Mouse (Mus musculus) megakaryocyte, adult 5-6 weeks (primary cell): ENCODE results near the gene Efna5. TPM values are rescaled to one million over a fixed set of nuclear protein-coding genes. Genes with fewer than 3 reads are reported as not detected.

Source experiments
- ATAC-seq: 2 replicates; pipeline ENCODE4 v1.8.0; 2016; ENCODE audit warnings: mild to moderate bottlenecking, inconsistent platforms; ENCODE audit not compliant: poor library complexity, severe bottlenecking
- total RNA-seq, 2 experiments: library from RNA; stranded (forward) in 1 of 2; stranded (reverse) in 1 of 2; fragments of 153-499, 151-499 nt in 1 of 2; fragments of 221-1000, 200-1000 nt in 1 of 2; gene quantifications; 2 replicates each; pipeline versions ENCODE4 v1.2.3 to v1.2.4; 2015 to 2017

The Efna5 gene
- total RNA-seq, 2 experiments from 2014 or later, result 0.16 TPM; not detected in 1

DNA sequence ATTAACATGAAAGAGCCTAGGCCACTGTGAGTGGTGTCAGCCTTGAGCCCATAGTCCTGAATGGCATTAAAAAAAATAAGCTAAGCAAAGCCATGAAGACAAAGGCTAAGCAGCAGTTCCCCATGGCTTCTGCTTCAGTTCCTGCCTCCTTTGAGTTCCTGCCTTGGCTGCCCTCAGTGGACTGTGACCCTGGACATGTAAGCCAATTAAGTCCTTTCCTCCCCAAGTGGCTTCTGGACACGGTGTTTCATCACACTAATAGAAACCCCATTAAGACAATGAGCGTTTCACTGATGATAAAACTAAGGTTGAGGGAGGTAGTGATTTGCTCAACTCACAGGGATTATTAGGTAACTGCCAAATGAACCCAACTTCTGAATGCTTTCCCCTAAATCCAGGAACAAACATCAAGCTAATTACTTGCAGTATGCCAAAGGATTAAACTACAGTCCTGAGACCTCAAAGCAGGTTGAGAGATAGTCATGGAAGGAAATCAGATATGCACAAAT lies 128.7 kb downstream of the Efna5 start:
- no peak for ATAC-seq

DNA sequence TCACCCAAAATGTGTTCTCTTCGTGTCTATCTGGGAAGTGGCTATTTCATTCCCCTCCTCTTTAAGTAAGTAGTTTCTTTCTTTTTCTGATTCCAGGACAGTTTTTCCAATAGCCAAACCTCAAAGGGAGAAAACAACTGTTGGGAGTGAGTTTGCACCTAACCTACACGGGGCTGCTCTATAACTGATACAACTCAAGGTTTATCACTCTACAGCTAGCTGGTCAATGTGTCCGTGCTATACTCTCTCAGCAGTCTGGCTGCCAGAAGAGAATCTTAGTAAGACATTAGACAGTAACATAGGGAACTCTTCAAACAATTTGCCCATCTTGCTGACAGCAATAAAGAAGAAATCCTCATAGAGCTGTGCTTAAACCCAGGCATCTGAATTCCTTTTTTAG lies 130.5 kb downstream of the Efna5 start:
- ATAC-seq, result no peak

DNA sequence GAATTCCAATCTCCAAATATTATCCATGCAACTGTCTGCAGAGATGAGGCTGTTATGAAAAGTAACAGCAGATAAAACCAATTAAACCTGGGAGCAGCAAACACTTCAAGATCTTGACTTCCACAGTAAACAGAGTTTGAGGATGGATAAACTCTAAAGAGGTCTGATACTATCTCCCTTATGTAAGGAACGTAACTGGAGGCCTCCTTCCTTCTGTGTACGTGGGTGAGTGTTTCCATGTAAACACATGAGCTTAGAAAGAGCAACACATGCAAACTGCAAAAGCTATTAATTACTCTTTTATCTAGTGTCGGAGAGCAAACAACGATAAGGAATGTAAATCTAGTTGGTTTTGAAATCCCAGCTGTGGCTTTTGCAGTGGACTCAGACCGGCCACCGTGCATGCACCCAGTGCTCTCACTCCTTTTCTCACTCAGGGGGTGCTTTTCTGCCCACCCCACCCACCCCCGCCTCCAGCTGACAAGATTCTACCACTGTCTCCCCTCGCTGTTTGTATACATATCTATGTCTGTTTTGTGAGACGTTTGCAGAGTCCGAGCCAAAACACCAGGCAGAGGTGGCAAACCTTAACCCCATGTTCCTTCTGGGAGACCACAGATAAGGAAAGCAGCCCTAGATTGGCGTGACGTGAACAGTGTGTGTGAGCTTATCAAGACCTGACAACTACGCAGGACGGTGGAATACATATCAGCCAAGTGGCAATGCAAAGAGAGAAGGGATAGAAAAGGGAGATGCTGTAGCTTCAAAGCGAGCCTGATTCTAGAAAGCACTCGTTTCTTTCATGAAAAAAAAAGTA lies 132.1 kb downstream of the Efna5 start:
- ATAC-seq, result no peak

DNA sequence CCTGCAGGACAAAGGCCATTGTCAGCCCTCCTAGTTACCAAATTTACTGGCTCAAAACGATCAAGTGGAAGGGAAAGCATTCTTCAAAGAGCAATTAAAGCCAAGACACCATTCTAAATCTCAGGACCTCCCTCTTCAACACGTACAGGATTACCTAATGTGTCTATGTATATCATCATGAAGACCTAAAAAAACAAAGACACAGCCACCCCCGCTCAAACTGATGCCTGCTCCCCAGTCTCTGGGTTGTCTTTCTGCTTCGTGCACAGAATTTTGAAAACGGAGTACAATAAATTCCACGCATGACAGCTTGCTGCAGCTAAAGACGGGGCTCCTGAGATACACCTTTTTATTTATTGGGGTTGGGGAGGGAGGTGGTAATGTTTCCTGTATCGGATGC lies 133.7 kb downstream of the Efna5 start:
- no peak for ATAC-seq

GRCm38 (mm10) chr17:62746827-62747226 lies 134.3 kb downstream of the Efna5 start:
- ATAC-seq, result no peak

- ATAC-seq, result no peak
Observed at GRCm38 (mm10) chr17:62745286-62745685, 135.8 kb downstream of the Efna5 start.

DNA sequence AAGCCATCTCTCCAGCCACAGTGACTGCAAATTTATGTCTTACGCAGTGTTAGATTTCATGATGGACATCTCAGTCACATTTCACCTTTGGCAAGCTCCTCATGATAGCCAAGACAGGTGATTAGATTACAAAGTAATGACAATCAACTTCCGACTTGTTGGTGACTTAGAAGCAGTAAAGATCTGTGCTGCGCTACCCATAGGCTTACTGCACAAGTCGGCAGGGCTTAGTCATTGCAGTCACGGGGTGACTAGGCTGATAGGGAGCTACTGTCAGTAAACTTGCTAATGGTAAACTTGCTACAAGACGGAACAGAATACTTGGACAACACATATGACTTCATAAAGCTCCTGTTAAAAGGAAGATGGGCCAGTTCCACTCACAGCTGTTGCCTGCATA lies 136.9 kb downstream of the Efna5 start:
- ATAC-seq, result no peak

- no peak for ATAC-seq
Observed at GRCm38 (mm10) chr17:62741702-62742101, 139.4 kb downstream of the Efna5 start.

DNA sequence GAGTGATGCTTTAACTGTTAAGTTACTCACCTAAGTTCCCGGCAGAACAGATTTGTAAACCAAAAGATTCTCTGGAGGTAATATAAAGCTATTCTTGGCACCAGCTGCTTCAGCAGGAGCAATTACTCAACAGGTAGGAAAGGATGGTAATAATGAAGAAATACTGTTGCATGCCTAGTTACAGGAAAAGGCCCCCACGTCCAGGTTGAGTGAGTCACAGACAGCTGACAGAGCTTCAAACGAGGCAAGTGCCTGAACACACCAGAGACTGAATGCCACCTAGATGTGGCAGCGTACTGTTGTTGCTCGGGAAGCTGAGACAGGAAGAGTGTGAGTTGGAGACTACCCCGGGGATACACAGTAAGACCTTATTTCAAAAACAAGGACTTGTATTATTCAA lies 140.1 kb downstream of the Efna5 start:
- ATAC-seq, result no peak

GRCm38 (mm10) chr17:62739993-62740392 lies 141.1 kb downstream of the Efna5 start:
- no peak for ATAC-seq

DNA sequence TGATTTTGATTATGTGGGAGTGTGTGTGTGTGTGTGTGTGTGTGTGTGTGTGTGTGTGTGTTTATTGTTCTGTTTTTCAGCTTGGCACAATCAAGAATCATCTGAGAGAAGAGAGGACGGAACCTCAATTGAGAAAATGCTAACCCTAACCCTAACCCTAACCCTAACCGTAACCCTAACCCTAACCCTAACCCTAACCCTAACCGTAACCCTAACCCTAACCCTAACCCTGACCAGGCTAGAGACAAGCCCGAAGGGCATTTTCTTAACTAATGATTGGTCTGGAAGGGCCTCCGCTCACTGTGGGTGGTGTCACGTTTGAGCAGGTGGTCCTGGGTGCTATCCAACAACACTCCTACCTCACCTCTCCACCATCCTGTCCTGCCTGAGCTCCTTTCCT lies 143.7 kb downstream of the Efna5 start:
- no peak for ATAC-seq

GRCm38 (mm10) chr17:62735943-62736342 lies 145.2 kb downstream of the Efna5 start:
- no peak for ATAC-seq

DNA sequence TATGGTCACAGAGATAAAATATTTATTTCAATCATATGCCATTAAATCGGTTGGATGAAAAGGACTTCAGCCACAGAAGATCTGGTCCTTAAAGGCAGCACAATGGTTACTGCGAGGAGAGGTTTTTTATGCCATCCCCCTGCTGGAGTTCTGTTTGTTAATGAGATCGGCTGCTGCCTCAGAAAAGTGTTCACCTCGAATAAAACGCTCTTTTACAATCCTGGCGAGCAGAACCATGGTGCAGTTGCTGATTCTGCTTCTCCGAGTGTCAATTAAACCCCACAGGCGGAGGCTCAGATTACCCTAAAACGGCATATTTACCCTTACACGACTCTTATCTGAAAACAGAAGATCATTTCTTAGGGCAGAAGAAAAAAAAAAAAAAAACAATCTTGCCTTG lies 146.2 kb downstream of the Efna5 start:
- no peak for ATAC-seq

- no peak for ATAC-seq
Observed at GRCm38 (mm10) chr17:62734067-62734466, 147.1 kb downstream of the Efna5 start.

DNA sequence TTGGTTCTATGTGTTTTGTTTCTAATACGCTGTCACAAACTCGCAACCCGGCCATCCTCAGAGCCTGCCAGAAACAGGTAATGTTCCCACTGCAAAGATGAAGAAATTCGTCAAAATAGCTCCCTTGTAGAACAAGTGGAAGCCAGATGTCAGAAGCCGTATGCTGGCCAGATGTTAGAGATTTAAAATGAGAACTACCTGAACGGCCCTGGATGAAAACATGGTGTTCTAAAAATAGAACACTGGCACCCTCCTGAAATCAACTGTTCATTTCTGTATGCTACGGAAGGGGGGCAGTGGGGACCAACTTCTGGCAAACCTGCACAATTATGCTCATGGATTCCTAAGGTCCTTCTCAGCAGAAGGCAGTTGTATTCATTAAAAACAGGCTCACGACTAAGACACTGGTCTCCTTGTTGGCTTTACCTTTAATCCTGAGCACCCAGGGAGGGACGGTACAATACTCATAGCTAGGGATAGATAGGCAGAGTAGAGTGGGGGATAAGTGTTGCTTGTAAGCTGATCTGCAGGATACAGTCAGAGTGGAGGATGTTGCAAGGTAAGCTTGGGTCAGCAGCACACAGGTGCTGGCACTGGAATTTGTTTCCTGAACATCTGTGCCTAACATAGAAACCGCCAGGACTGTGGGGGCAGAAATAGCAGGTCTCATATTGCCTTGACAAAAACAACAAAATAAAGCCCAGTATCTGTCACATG lies 151.2 kb downstream of the Efna5 start:
- ATAC-seq, result no peak

- no peak for ATAC-seq
Observed at GRCm38 (mm10) chr17:62728142-62728917, 152.8 kb downstream of the Efna5 start.

DNA sequence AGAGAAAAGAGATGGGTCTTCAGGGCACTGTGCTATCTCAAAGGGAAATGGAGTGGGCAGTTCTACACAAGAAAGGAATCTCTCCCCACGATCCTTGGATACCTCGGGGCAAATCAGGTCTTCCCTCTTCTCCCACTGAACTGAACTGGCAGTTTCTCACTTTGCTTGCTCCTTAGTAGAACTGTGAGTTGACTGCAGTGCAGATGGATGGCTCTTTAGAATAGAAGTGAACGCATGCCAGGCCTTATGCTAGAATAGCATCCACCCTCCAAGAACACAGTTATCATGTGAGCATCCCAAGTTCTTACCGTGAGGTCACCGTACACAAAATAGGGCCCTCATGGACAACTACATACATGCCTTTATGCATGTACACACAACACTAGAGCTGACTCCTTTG lies 155.0 kb downstream of the Efna5 start:
- no peak for ATAC-seq

DNA sequence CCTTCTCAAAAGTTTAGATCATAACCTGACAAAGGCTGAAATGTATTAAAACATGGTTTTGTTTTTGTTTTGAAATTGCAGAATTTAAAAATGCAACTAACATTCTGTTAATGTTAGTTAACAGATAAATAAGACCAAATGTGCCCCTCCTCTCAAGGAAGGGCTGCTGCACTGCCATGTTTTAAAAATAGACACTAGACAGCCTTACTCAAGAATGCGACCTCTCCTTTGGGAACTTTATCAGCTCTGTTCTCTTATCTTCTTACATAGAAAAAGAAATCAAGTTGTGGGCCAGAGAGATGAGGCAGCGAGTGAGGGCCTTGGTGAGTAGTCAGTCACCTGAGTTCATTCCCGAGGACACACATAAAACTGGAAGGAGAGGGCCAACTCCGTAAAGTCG lies 158.2 kb downstream of the Efna5 start:
- no peak for ATAC-seq

DNA sequence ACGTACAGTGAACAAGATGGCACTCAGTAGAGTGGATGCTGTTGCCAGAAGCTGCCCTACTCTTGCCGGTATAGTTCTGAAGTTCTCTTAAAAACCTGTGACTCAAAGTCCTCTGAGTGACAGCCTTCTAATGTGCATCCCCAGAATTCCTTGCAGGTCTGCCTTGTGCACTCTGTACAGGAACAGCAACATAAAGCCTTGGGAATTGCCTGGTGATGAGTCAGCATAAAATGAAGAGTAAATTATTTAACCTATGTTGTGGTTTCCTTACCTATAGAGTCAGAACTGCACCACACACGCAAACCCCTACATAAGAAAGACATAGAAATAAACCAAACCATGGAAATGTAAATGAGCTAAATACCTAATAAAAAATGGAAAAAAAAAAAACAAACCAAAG lies 159.5 kb downstream of the Efna5 start:
- no peak for ATAC-seq

DNA sequence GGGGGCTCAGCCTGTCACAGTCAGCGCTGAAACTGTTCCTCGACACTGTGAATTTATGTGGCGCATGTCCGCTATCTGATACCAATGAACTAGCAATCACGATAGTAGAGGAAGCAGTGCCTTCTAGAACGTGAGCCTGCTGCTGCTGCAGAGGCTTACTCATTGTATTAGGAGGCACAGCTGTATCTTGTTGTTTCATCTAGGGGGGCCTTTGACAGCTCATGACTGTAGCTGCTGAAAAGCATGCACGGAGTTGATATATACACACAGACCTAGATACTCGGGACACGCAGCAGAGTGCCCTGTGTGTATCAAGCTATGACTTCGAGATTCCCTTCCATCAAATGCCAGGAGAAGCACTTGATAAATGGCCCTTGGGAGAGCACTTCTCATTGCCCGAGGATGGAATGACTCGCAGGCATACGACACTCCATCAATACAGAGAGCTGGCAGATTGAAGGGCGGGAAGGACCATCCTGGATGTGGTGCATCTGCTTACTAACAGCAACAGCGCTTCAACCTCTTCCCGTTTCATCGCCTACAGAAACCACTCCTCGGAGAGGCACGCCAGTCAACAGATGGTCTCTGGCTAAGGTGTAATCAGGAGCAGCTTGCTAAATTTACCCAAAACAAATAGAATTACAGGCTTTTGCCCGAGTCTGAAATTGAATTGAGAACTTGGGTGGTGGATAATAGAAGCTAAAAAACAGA lies 160.2 kb downstream of the Efna5 start:
- no peak for ATAC-seq
